Mouse (Mus musculus) embryonic fibroblast, embryonic 13.5 days (primary cell): ENCODE data around the gene Cdk15. TPM values are rescaled to one million over a fixed set of nuclear protein-coding genes. Genes with fewer than 3 reads are reported as not detected.

Source experiments
- H3K27ac ChIP-seq: 2 replicates; pipeline ENCODE4 v1.5.1; 2012; ENCODE audit warnings: low read length, control low read depth, inconsistent platforms; ENCODE audit not compliant: insufficient read depth
- H3K4me1 ChIP-seq: 2 replicates; pipeline ENCODE4 v1.6.1; 2011; ENCODE audit warnings: low read length; ENCODE audit not compliant: control insufficient read depth, insufficient read depth
- H3K4me3 ChIP-seq: 2 replicates; pipeline ENCODE4 v1.5.1; 2011; ENCODE audit warnings: mild to moderate bottlenecking, control low read depth, low read length; ENCODE audit not compliant: insufficient read depth
- CTCF ChIP-seq: IDR thresholded peaks from 2 replicates; pipeline ENCODE4 v1.5.1; 2011; ENCODE audit warnings: mild to moderate bottlenecking, control low read depth, low read length, moderate library complexity, borderline replicate concordance; ENCODE audit not compliant: insufficient read depth
- POLR2A ChIP-seq: IDR thresholded peaks from 2 replicates; pipeline ENCODE4 v1.6.1; 2011; ENCODE audit warnings: low read depth, mild to moderate bottlenecking, control low read depth, low read length, moderate library complexity
- polyA plus RNA-seq: library from polyadenylated mRNA; stranded (reverse); fragments of >200 nt; gene quantifications from 2 replicates; pipeline ENCODE4 v1.2.4, GENCODE M21; 2011; ENCODE audit warnings: low read depth; ENCODE audit not compliant: missing spikeins, insufficient read length

Cdk15 gene
- polyA plus RNA-seq, 1 experiment: 0.74 TPM

GRCm38 (mm10) chr1:59269951-59270689 lies 13.4 kb downstream of the Cdk15 start:
- H3K4me1 ChIP-seq: peaks cover 12% of the 10 kb centered on the region; the same call in 1 of the 2 replicates
- TF ChIP-seq POLR2A (no peak), CTCF (no peak)
- H3K4me3 ChIP-seq: no peak overlapping the region
- H3K27ac ChIP-seq: peak overlapping the region; percentile 62

GRCm38 (mm10) chr1:59272189-59272588 lies 15.5 kb downstream of the Cdk15 start:
- Histone ChIP-seq H3K27ac (no peak overlapping the region), H3K4me3 (no peak overlapping the region)
- TF ChIP-seq POLR2A (no peak), CTCF (no peak)

GRCm38 (mm10) chr1:59285880-59286279 lies 29.2 kb downstream of the Cdk15 start:
- no peak overlapping the region for H3K27ac ChIP-seq
- TF ChIP-seq CTCF (no peak), POLR2A (no peak)
- H3K4me3 ChIP-seq: no peak overlapping the region
- H3K4me1 ChIP-seq: peaks cover 3% of the 10 kb centered on the region; the same call in 1 of the 2 replicates

More at GRCm38 (mm10) chr1:59272189-59272588, 15.5 kb downstream of the Cdk15 start:
- peaks cover 12% of the 10 kb centered on the region; the same call in 1 of the 2 replicates for H3K4me1 ChIP-seq

GRCm38 (mm10) chr1:59286316-59286850 lies 29.7 kb downstream of the Cdk15 start:
- Histone ChIP-seq H3K4me3 (no peak overlapping the region), H3K27ac (no peak overlapping the region), H3K4me1 (peaks cover 3% of the 10 kb centered on the region; the same call in 1 of the 2 replicates)
- no peak for TF ChIP-seq CTCF
- TF ChIP-seq POLR2A: no peak

GRCm38 (mm10) chr1:59287733-59288132 lies 31.0 kb downstream of the Cdk15 start:
- TF ChIP-seq CTCF (no peak), POLR2A (no peak)
- Histone ChIP-seq H3K4me3 (no peak overlapping the region), H3K4me1 (peaks cover 3% of the 10 kb centered on the region; the same call in 1 of the 2 replicates), H3K27ac (no peak overlapping the region)

GRCm38 (mm10) chr1:59291652-59292051 lies 34.9 kb downstream of the Cdk15 start:
- no peak for TF ChIP-seq CTCF
- no peak for TF ChIP-seq POLR2A
- Histone ChIP-seq H3K4me1 (no peaks in the 10 kb centered on the region), H3K27ac (no peak overlapping the region), H3K4me3 (no peak overlapping the region)

- Histone ChIP-seq H3K4me1 (0 out of 2 replicates have a peak, but pooled peaks cover 3% of the 10 kb centered on the region), H3K4me3 (no peak overlapping the region), H3K27ac (no peak overlapping the region)
- TF ChIP-seq CTCF: no peak
- no peak for TF ChIP-seq POLR2A
Observed at GRCm38 (mm10) chr1:59295769-59296168, 39.1 kb downstream of the Cdk15 start.

- TF ChIP-seq CTCF (no peak), POLR2A (no peak)
- H3K27ac ChIP-seq: no peak overlapping the region
- no peak overlapping the region for H3K4me3 ChIP-seq
- H3K4me1 ChIP-seq: 0 out of 2 replicates have a peak, but pooled peaks cover 3% of the 10 kb centered on the region
Observed at GRCm38 (mm10) chr1:59297167-59297566, 40.5 kb downstream of the Cdk15 start.

- H3K27ac ChIP-seq: peak overlapping the region; percentile 39; the same call in 1 of the 2 replicates
- 0 out of 2 replicates have a peak, but pooled peaks cover 3% of the 10 kb centered on the region for H3K4me1 ChIP-seq
- TF ChIP-seq CTCF (no peak), POLR2A (no peak)
- H3K4me3 ChIP-seq: no peak overlapping the region
Observed at GRCm38 (mm10) chr1:59298491-59299090, 41.9 kb downstream of the Cdk15 start.
